Mouse (Mus musculus) liver, adult 2 months (tissue): ENCODE data around the gene Mmp9.

Experiments
- CTCF ChIP-seq: fragments of 200-500 bp; IDR thresholded peaks from 2 replicates; pipeline ENCODE4 v1.5.1; 2011; ENCODE audit warnings: low read depth, low read length, control low read depth
- POLR2A ChIP-seq: fragments of 200-500 bp; IDR thresholded peaks from 2 replicates; pipeline ENCODE4 v1.6.1; 2011; ENCODE audit warnings: low read length, control low read depth; ENCODE audit not compliant: insufficient read depth; ENCODE audit errors: extremely low read depth

GRCm38 (mm10) chr2:164985962-164986361, 45.4 kb downstream of the Mmp9 start:
- no peak for TF ChIP-seq POLR2A
- no peak for TF ChIP-seq CTCF
